Mouse (Mus musculus): ENCODE measurements around the gene 4930550C14Rik. TPM values are rescaled to one million over a fixed set of nuclear protein-coding genes. Genes with fewer than 3 reads are reported as not detected.

4930550C14Rik gene
- polyA plus RNA-seq, 1 experiment: 1.2 TPM

GRCm38 (mm10) chr9:53383951-53384866 is 17.9 kb upstream of the 4930550C14Rik start, which contains the start of gene Kdelc2:
TSS of gene Kdelc2 (plus strand) at chr9:53384025.
- TF ChIP-seq POLR2A (IDR thresholded peaks at IDR 0.05; ENCODE audit: low read depth, low read length) (peak; percentile 81), CTCF (IDR thresholded peaks at IDR 0.05; ENCODE audit: borderline replicate concordance, insufficient read depth, low read length) (peak; percentile 43; the same call in 1 of the 2 replicates)
- Histone ChIP-seq H3K4me1 (ENCODE audit: control insufficient read depth, insufficient read depth, low read length) (no peaks in the 10 kb centered on the region; the same call in none of the 2 replicates), H3K27ac (ENCODE audit: insufficient read depth, low read length) (peak within 1 kb of the TSS; percentile 88), H3K4me3 (ENCODE audit: insufficient read depth, low read length) (peak within 1 kb of the TSS; percentile 63)

DNA sequence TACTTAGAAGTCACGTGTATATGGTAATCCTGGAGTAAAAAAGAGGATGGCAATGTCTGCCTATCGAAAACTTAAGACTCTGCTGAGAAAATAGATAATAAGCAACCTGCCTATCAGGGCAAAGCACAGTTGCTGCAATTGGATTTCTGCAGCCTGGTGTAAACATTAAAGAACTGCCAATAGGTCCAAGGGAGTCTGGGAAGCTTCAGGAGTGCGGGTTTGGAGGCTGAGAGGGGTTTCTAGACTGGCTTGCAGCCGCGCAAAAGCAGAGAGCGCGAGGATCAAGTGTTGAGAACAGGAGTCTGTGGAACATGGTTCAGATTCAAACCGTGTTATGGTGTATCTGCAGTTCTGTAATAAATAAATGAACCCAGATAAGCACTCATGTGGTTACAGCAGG is 17.3 kb upstream of the 4930550C14Rik start:
- Histone ChIP-seq H3K4me1 (ENCODE audit: control insufficient read depth, insufficient read depth, low read length) (no peaks in the 10 kb centered on the region; the same call in none of the 2 replicates), H3K4me3 (ENCODE audit: insufficient read depth, low read length) (peak overlapping the region; percentile 63), H3K27ac (ENCODE audit: insufficient read depth, low read length) (peak overlapping the region; percentile 88)
- TF ChIP-seq POLR2A (IDR thresholded peaks at IDR 0.05; ENCODE audit: low read depth, low read length) (no peak), CTCF (IDR thresholded peaks at IDR 0.05; ENCODE audit: borderline replicate concordance, insufficient read depth, low read length) (no peak)

GRCm38 (mm10) chr9:53387431-53387830 is 14.7 kb upstream of the 4930550C14Rik start:
- no peak for TF ChIP-seq CTCF (IDR thresholded peaks at IDR 0.05; ENCODE audit: borderline replicate concordance, insufficient read depth, low read length)
- no peak for TF ChIP-seq POLR2A (IDR thresholded peaks at IDR 0.05; ENCODE audit: low read depth, low read length)
- H3K4me1 ChIP-seq (ENCODE audit: control insufficient read depth, insufficient read depth, low read length): no peaks in the 10 kb centered on the region; the same call in none of the 2 replicates
- H3K27ac ChIP-seq (ENCODE audit: insufficient read depth, low read length): no peak overlapping the region
- no peak overlapping the region for H3K4me3 ChIP-seq (ENCODE audit: insufficient read depth, low read length)

DNA sequence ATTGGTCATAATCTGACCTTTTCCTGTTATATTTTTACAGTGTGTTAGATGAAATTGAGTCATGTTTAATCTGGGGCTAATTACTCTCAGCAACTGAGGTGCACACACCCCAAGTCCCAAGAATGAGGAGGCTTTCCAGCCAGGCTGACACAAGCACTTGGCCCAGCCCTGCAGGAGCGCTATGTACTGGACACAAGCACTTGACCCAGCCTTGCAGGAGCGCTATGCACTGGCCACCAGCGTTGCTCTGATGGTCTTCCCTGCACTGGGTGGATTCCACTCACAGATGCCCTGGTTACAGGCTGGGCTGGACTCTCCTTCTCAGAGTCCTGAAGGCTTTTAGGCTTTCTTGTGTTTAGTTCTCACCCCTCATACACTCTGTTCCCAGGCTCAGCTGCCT is 13.0 kb upstream of the 4930550C14Rik start:
- TF ChIP-seq CTCF (IDR thresholded peaks at IDR 0.05; ENCODE audit: borderline replicate concordance, insufficient read depth, low read length) (no peak), POLR2A (IDR thresholded peaks at IDR 0.05; ENCODE audit: low read depth, low read length) (no peak)

GRCm38 (mm10) chr9:53390136-53390535 is 12.0 kb upstream of the 4930550C14Rik start:
- Histone ChIP-seq H3K4me1 (ENCODE audit: control insufficient read depth, insufficient read depth, low read length) (no peaks in the 10 kb centered on the region; the same call in none of the 2 replicates), H3K4me3 (ENCODE audit: insufficient read depth, low read length) (no peak overlapping the region), H3K27ac (ENCODE audit: insufficient read depth, low read length) (no peak overlapping the region)
- TF ChIP-seq POLR2A (IDR thresholded peaks at IDR 0.05; ENCODE audit: low read depth, low read length) (no peak), CTCF (IDR thresholded peaks at IDR 0.05; ENCODE audit: borderline replicate concordance, insufficient read depth, low read length) (no peak)

More for the DNA sequence above, 13.0 kb upstream of the 4930550C14Rik start:
- Histone ChIP-seq H3K4me1 (ENCODE audit: control insufficient read depth, insufficient read depth, low read length) (no peaks in the 10 kb centered on the region; the same call in none of the 2 replicates), H3K4me3 (ENCODE audit: insufficient read depth, low read length) (no peak overlapping the region), H3K27ac (ENCODE audit: insufficient read depth, low read length) (no peak overlapping the region)

- H3K4me1 ChIP-seq (ENCODE audit: control insufficient read depth, insufficient read depth, low read length): no peaks in the 10 kb centered on the region; the same call in 1 of the 2 replicates
- TF ChIP-seq CTCF (IDR thresholded peaks at IDR 0.05; ENCODE audit: borderline replicate concordance, insufficient read depth, low read length): no peak
- no peak for TF ChIP-seq POLR2A (IDR thresholded peaks at IDR 0.05; ENCODE audit: low read depth, low read length)
- H3K4me3 ChIP-seq (ENCODE audit: insufficient read depth, low read length): no peak overlapping the region
- no peak overlapping the region for H3K27ac ChIP-seq (ENCODE audit: insufficient read depth, low read length)
Measured at GRCm38 (mm10) chr9:53397685-53398387, 4.3 kb upstream of the 4930550C14Rik start.

DNA sequence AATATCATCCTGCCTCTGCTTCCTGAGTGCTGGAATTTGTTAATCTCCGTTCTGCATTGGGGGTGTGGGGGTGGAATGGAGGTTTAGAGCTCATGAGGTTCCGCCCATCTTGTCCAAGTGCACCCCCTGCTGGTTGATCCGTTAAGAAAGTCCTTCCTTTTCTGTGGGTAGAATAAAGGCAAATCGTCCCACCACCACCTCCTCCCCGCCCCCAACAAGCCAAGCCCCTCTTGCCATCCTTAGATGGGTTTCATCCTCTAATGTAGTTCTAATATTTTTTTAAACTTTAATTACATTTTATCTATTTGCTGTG is 3.8 kb upstream of the 4930550C14Rik start:
- Histone ChIP-seq H3K4me3 (ENCODE audit: insufficient read depth, low read length) (no peak overlapping the region), H3K27ac (ENCODE audit: insufficient read depth, low read length) (no peak overlapping the region), H3K4me1 (ENCODE audit: control insufficient read depth, insufficient read depth, low read length) (no peaks in the 10 kb centered on the region; the same call in 1 of the 2 replicates)
- TF ChIP-seq CTCF (IDR thresholded peaks at IDR 0.05; ENCODE audit: borderline replicate concordance, insufficient read depth, low read length): peak; percentile 61
- no peak for TF ChIP-seq POLR2A (IDR thresholded peaks at IDR 0.05; ENCODE audit: low read depth, low read length)

GRCm38 (mm10) chr9:53399537-53399936 is 2.6 kb upstream of the 4930550C14Rik start:
- Histone ChIP-seq H3K27ac (ENCODE audit: insufficient read depth, low read length) (no peak overlapping the region), H3K4me3 (ENCODE audit: insufficient read depth, low read length) (no peak overlapping the region), H3K4me1 (ENCODE audit: control insufficient read depth, insufficient read depth, low read length) (no peaks in the 10 kb centered on the region; the same call in 1 of the 2 replicates)
- no peak for TF ChIP-seq POLR2A (IDR thresholded peaks at IDR 0.05; ENCODE audit: low read depth, low read length)

- Histone ChIP-seq H3K4me3 (ENCODE audit: insufficient read depth, low read length) (no peak overlapping the region), H3K27ac (ENCODE audit: insufficient read depth, low read length) (no peak overlapping the region), H3K4me1 (ENCODE audit: control insufficient read depth, insufficient read depth, low read length) (no peaks in the 10 kb centered on the region; the same call in none of the 2 replicates)
- TF ChIP-seq CTCF (IDR thresholded peaks at IDR 0.05; ENCODE audit: borderline replicate concordance, insufficient read depth, low read length) (no peak), POLR2A (IDR thresholded peaks at IDR 0.05; ENCODE audit: low read depth, low read length) (no peak)
Measured at GRCm38 (mm10) chr9:53400696-53401095, 1.4 kb upstream of the 4930550C14Rik start.

All from embryonic fibroblast, embryonic 13.5 days (primary cell).